Mouse (Mus musculus) inflammation-experienced regulatory T-cells (primary cell): ENCODE results near the gene Gm2381. TPM values are rescaled to one million over a fixed set of nuclear protein-coding genes. Genes with fewer than 3 reads are reported as not detected.

Source experiments
- polyA plus RNA-seq, 2 experiments: library from polyadenylated mRNA; unstranded; fragments of 100-300 nt; shearing (Covaris generic); gene quantifications; one replicate each; pipeline ENCODE4 v1.2.1; 2017

Gm2381 gene
- polyA plus RNA-seq = under 1 TPM in 1 of 2 experiments, not detected in 1; 0.24 TPM

DNA sequence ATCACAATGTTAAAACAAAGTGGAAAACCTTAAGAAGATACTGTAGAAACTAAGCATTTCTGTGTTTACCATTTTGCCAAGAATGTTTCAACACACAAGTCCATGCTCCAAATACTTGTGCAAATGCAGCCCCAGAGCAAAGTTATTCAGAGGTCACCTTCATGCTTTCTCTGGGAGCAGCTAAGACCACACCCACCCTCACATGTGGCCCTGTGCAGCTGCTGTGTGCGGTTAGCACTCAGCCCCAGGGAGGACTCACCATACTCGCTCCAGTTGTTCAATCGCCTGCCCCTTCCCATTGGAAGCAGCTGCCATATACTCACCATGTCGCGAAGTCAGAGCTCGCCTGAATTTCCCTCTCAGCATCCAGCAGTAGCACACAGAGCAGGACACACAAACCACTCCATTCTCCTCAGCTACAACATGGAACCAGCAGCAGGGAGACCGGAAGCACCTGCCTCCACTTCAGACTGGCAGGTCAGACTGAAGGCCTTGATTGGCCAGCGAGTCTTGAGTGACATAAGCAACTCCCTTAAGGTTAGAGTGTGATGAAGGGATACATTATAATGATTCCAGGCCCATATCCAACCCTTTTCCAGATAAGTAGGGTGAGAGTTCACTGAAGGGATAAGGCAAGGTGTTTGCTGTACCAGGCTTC is at the start of gene Gm2381:
Gene Gm2381, minus strand, starts transcription at position 434 of the 658 bp plus-strand sequence.

GRCm38 (mm10) chr7:42793425-42793824 is 73.6 kb downstream of the Gm2381 start, which contains the start of gene Vmn2r62:
TSS of gene Vmn2r62 (minus strand) at chr7:42793525.

Other genes starting within 250 kb of the Gm2381 start
- gene Zfp976, start 224.6 kb downstream of the Gm2381 start, polyA plus RNA-seq = 1 to 10 TPM; 1.0 to 2.9 TPM
- 1 to 10 TPM; 3.3 to 4.5 TPM for gene Zfp975, start 174.5 kb downstream of the Gm2381 start, polyA plus RNA-seq
- under 1 TPM in 1 of 2 experiments, not detected in 1; 0.09 TPM for gene Gm17067, start 140.2 kb downstream of the Gm2381 start, polyA plus RNA-seq
- 1 to 10 TPM in 1 of 2 experiments, not detected in 1; 1.1 TPM for gene Vmn2r62, start 73.7 kb downstream of the Gm2381 start, polyA plus RNA-seq
- gene Vmn2r63, start 66.6 kb upstream of the Gm2381 start, polyA plus RNA-seq = under 1 TPM; 0.06 to 0.44 TPM
- under 1 TPM in 1 of 2 experiments, not detected in 1; 0.10 TPM for gene Gm9268, start 151.5 kb upstream of the Gm2381 start, polyA plus RNA-seq
- 1 to 10 TPM in 1 of 2 experiments, under 1 TPM in 1; 0.52 to 1.9 TPM for gene Zfp936, start 247.0 kb upstream of the Gm2381 start, polyA plus RNA-seq